Mouse (Mus musculus): ENCODE results near the gene Akr1a1. TPM values are rescaled to one million over a fixed set of nuclear protein-coding genes. Genes with fewer than 3 reads are reported as not detected.
A peak's percentile ranks its signal among the peaks of the same experiment; 100 is the strongest.

Gene Akr1a1
- total RNA-seq, 2 experiments from 2014 or later: 392 to 438 TPM

GRCm38 (mm10) chr4:116596978-116597881 is 54.2 kb downstream of the Akr1a1 start:
- DNase-seq (ENCODE audit: extremely low spot score in 1 of 2, low spot score in 1 of 2): peak; percentile 76 to 78

GRCm38 (mm10) chr4:116596379-116596778 is 55.1 kb downstream of the Akr1a1 start, which contains the start of gene Ccdc17:
Gene Ccdc17 (plus strand): TSS chr4:116596654.
- no peak for DNase-seq (ENCODE audit: extremely low spot score in 1 of 2, low spot score in 1 of 2)

GRCm38 (mm10) chr4:116595793-116596192 is 55.7 kb downstream of the Akr1a1 start:
- no peak for DNase-seq (ENCODE audit: extremely low spot score in 1 of 2, low spot score in 1 of 2)

Other genes starting within 250 kb of the Akr1a1 start
- gene Mast2, start 187.5 kb downstream of the Akr1a1 start, total RNA-seq (2021): 100 to 1,000 TPM in 1 of 2 experiments, 10 to 100 TPM in 1; 86.7 to 100 TPM
- gene Ipp, start 144.1 kb downstream of the Akr1a1 start, total RNA-seq (2021): 10 to 100 TPM; 17.9 to 20.3 TPM
- 10 to 100 TPM; 11.8 to 13.0 TPM for gene Tmem69, start 95.7 kb downstream of the Akr1a1 start, total RNA-seq (2021)
- gene Gpbp1l1, start 94.0 kb downstream of the Akr1a1 start, total RNA-seq (2021): 10 to 100 TPM; 35.8 to 40.7 TPM
- gene Ccdc17, start 55.0 kb downstream of the Akr1a1 start, total RNA-seq (2021): 1 to 10 TPM; 4.1 to 6.2 TPM
- gene Nasp, start 23.7 kb downstream of the Akr1a1 start, total RNA-seq (2021): 10 to 100 TPM; 26.7 to 39.4 TPM
- 100 to 1,000 TPM; 162 to 182 TPM for gene Prdx1, start 33.9 kb upstream of the Akr1a1 start, total RNA-seq (2021)
- gene Mmachc, start 56.7 kb upstream of the Akr1a1 start, total RNA-seq (2021): 10 to 100 TPM; 18.0 to 18.3 TPM
- gene Ccdc163, start 56.8 kb upstream of the Akr1a1 start, total RNA-seq (2021): 1 to 10 TPM; 3.0 to 4.3 TPM
- 1 to 10 TPM; 4.5 TPM for gene Tesk2, start 69.3 kb upstream of the Akr1a1 start, total RNA-seq (2021)
- 10 to 100 TPM; 12.0 to 13.1 TPM for gene Toe1, start 156.0 kb upstream of the Akr1a1 start, total RNA-seq (2021)
- 1 to 10 TPM; 3.1 to 5.4 TPM for gene Mutyh, start 156.0 kb upstream of the Akr1a1 start, total RNA-seq (2021)
- 1 to 10 TPM; 4.8 to 5.0 TPM for gene Hpdl, start 170.0 kb upstream of the Akr1a1 start, total RNA-seq (2021)
- 10 to 100 TPM; 17.1 to 17.9 TPM for gene Zswim5, start 225.7 kb upstream of the Akr1a1 start, total RNA-seq (2021)